Mouse (Mus musculus) E14TG2a.4 (cell line): ENCODE data around the gene Tat.

Experiments used
- CTCF ChIP-seq: conservative IDR thresholded peaks from 2 replicates; pipeline ENCODE4 v1.5.1; 2014; ENCODE audit warnings: low read length
- NANOG ChIP-seq: IDR thresholded peaks from 2 replicates; pipeline ENCODE4 v1.6.1; 2014; ENCODE audit warnings: borderline replicate concordance, low read length, mixed read lengths

DNA sequence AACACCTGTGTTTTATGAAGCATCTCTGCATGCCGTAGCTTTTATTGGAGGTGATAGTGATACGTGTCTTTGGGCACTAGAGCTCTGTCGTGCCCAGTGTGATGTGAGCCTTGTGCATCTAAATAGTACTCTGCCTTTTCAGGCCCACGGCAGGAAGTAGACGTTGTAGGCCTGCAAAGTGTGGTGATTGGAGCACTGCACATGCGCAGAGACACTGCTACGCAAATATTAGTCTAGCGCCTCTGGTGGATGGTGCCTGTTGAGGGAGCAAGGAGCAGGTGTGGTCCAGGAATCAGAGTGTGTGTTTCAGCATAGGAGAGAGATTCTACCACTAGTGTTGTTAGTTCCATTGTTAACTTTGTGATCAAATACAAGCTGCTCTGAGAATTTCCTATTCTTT, 1.1 kb upstream of the Tat start:
- no peak for TF ChIP-seq CTCF
- TF ChIP-seq NANOG = no peak
